Mouse (Mus musculus): ENCODE measurements around the gene Rps6kb1. TPM values are rescaled to one million over a fixed set of nuclear protein-coding genes. Genes with fewer than 3 reads are reported as not detected.
"Not testable (repeated sequence)": the region's sequence is repeated elsewhere in the genome, so short reads cannot be mapped to it uniquely, and the experiment has no call there.

Gene Rps6kb1
- total RNA-seq, 2 experiments from 2014 or later, result 46.2 to 49.6 TPM

DNA sequence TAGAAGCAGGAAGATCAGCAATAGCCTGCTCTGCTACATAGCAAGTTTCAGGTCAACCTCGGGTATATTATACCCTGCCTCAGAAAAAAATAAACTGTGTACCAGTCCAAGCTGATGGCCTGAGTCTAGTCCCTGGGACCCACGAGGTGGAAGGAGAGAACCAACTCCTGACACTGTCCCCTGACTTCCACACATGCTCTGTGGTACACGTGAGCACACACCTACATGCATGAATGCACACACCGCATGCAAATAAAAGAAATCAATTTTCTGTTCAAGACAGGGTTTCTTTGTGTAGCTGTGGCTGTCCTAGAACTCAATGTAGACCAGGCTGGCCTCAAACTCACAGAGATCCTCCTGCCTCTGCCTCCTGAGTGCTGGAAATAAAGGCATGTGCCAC is 13.7 kb upstream of the Rps6kb1 start:
- intact Hi-C loops (cut with DNase I), result no loop called here
- DNase-seq (ENCODE audit: extremely low spot score in 1 of 2, low spot score in 2 of 2), result no peak

- intact Hi-C loops (cut with DNase I), result no loop called here
- DNase-seq (ENCODE audit: extremely low spot score in 1 of 2, low spot score in 2 of 2), result no peak
These were observed 8.9 kb upstream of the Rps6kb1 start for GRCm38 (mm10) chr11:86553525-86553924.

DNA sequence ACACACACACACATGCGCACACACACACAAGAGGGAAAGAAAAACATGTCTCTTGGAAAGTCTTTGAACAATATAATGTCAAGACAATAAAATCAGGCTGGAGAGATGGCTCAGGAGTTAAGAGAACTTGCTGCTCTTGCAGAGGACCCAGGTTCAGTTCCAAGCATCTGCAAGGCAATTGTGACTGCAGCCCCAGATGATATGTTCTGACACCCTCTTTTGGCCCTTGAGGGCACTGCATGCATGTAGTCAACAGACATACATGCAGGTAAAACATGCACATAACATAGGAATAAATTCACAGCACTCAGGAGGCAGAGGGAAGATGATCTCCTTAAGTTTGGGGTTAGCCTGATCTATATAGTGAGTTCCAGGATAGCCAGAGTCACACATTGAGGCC is 2.8 kb upstream of the Rps6kb1 start:
- DNase-seq (ENCODE audit: extremely low spot score in 1 of 2, low spot score in 2 of 2), result no peak
- intact Hi-C loops (cut with DNase I), result no loop called here

DNA sequence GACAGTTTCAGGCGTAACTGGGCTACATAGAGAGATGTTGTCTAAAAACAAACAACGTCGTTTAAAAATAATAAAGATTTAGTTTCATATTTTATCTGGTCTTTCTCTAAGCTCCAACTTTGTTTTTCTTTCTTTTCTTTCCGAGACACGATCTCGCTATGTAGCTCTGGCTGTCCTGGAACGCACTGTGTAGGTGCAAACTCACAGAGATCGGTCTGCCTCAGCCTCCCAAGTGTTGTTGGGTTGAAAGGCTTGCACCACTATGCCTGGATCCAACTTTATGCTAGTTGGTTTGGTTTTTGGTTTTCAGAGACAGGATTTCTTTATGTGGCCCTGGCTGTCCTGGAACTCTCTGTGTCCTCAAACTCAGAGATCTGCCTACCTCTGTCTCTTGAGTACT is 951 bp upstream of the Rps6kb1 start:
- intact Hi-C loops (cut with DNase I), result no loop called here
- DNase-seq (ENCODE audit: extremely low spot score in 1 of 2, low spot score in 2 of 2), result no peak

GRCm38 (mm10) chr11:86543960-86544638 is 506 bp downstream of the Rps6kb1 start:
- intact Hi-C loops (cut with DNase I), result no loop called here
- peak in 1 of 2 experiments; percentile 65 for DNase-seq (ENCODE audit: extremely low spot score in 1 of 2, low spot score in 2 of 2)

GRCm38 (mm10) chr11:86542851-86543250 is 1.8 kb downstream of the Rps6kb1 start:
- no peak for DNase-seq (ENCODE audit: extremely low spot score in 1 of 2, low spot score in 2 of 2)
- intact Hi-C loops (cut with DNase I), result no loop called here

DNA sequence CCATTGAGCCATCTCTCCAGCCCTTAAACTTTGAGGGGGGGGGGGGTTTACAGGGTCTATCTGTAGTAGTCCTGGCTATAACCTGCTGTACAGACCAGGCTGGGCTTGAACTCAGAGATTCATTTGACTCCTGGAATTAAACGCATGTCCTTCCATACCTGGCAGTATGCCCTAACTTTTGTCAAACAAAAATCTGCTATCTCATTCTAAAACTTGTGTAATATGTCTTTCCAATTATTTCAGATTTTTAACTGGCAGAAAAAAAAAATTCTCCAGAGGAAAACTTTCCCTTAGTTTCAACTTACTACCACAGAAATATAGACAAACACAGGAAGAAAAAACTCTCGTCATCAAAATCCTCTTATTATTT is 4.1 kb downstream of the Rps6kb1 start:
- intact Hi-C loops (cut with DNase I), result no loop called here
- DNase-seq (ENCODE audit: extremely low spot score in 1 of 2, low spot score in 2 of 2), result no peak

- intact Hi-C loops (cut with DNase I), result no loop called here
- DNase-seq (ENCODE audit: extremely low spot score in 1 of 2, low spot score in 2 of 2), result no peak
These were observed 4.7 kb downstream of the Rps6kb1 start for GRCm38 (mm10) chr11:86539716-86540475.

DNA sequence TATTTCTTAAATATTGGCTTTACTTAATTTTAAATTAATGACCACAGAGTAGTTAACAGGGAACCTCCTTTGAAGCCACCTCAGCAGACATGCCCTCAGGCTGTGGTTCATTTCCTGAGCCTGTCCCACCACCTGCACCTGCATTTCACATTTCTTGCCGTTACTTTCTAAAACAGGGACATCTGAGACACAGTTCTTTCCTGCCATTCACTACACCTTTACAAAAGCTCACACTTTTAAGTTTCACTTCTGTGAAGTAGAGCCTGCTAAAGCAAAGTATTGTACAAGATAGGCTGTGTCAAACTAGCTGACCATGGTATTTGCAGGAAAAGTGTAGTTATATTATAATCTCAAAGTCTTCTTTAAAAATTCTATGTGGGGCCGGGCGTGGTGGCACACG is 5.8 kb downstream of the Rps6kb1 start:
- intact Hi-C loops (cut with DNase I), result no loop called here
- no peak for DNase-seq (ENCODE audit: extremely low spot score in 1 of 2, low spot score in 2 of 2)

DNA sequence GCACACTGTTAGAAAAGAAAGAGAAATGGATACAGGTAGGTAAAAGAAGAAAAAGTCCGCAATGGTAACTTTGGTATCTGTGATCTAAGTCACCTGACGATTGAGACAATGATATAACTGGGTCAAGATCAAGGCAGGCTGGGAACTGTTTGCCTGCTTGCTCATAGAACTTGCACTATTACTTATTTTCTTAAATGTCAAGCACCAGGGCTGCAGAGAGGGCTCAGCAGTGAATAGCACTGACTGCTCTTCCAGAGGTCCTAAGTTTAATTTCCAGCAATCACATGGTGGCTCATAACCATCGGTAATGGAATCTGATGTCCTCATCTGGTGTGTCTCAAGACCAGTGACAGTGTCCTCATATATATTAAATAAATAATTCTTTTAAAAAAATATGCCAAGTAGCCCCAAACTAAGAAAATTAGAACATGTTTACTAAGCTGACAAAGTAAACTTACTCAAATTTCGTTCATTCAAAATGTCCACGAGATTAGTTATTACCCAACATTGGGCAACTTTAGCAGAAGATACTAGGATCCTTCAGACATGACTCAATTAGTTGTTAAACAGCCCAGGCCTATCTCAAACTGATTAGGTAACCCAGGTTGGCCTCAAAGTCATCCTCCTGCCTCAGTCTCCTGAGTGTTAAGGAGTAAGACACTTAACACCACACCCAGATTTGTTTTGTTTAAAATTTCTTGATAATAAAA is 10.2 kb downstream of the Rps6kb1 start:
- intact Hi-C loops (cut with DNase I), result no loop called here
- no peak for DNase-seq (ENCODE audit: extremely low spot score in 1 of 2, low spot score in 2 of 2)

DNA sequence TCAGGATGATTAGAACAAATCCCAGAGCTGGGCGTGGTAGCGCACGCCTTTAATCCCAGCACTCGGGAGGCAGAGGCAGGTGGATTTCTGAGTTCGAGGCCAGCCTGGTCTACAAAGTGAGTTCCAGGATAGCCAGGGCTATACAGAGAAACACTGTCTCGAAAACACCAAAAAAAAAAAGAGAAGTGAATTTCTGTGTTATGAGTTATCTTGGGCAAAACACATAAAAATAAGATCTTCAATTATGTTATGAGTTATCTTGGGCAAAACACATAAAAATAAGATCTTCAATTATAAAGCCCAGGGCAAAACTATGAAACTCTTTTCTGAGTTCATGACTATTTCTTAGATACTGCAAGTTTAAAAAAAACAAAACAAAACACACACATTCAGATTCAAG is 11.3 kb downstream of the Rps6kb1 start:
- DNase-seq (ENCODE audit: extremely low spot score in 1 of 2, low spot score in 2 of 2); intact Hi-C loops (cut with DNase I): not testable (repeated sequence)

DNA sequence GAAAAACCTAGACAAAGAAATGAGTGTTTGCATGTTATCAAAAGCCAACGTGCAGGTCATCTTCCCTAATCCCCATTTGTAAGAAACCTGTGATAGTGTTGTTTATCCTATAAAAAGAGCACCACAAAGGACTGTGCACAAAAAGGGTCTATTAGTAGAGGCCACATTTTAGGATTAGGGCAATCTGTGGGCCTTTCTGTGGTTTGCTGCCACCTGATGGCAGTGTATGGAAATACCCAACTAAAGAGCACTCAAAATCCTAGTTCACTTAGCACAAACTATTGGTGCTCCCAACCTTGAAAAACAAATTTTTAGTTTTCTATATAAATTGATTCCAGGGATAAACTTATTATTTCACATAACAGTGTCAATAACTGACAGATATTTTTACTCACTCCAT is 11.8 kb downstream of the Rps6kb1 start:
- no peak for DNase-seq (ENCODE audit: extremely low spot score in 1 of 2, low spot score in 2 of 2)
- intact Hi-C loops (cut with DNase I), result no loop called here

GRCm38 (mm10) chr11:86527528-86527927 is 17.1 kb downstream of the Rps6kb1 start:
- intact Hi-C loops (cut with DNase I), result no loop called here
- DNase-seq (ENCODE audit: extremely low spot score in 1 of 2, low spot score in 2 of 2), result no peak

DNA sequence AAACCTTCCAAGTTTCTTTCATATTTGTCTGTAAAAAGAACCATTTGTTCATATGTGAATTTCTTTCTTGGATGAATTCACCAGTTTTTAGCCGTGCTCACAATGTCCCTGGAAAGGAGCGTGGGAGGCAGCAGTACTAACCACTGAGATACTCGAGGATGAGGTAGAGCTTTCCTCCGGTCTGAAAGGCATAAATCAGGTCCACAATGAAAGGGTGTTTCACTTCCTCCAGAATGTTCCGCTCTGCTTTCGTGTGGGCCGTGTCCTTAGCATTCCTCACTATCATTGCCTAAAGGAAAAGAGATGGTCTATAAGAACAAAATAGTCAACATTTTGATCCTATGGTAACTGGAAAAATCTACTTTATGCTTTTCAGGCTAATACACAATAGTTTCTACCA is 24.9 kb downstream of the Rps6kb1 start:
- intact Hi-C loops (cut with DNase I), result no loop called here
- DNase-seq (ENCODE audit: extremely low spot score in 1 of 2, low spot score in 2 of 2), result no peak

- intact Hi-C loops (cut with DNase I), result no loop called here
These were observed 27.4 kb downstream of the Rps6kb1 start for GRCm38 (mm10) chr11:86517229-86517628.

GRCm38 (mm10) chr11:86516620-86517019 is 28.0 kb downstream of the Rps6kb1 start:
- intact Hi-C loops (cut with DNase I), result no loop called here
- no peak for DNase-seq (ENCODE audit: extremely low spot score in 1 of 2, low spot score in 2 of 2)

More at GRCm38 (mm10) chr11:86517229-86517628, 27.4 kb downstream of the Rps6kb1 start:
- DNase-seq (ENCODE audit: extremely low spot score in 1 of 2, low spot score in 2 of 2), result no peak

GRCm38 (mm10) chr11:86507991-86508390 is 36.6 kb downstream of the Rps6kb1 start:
- DNase-seq (ENCODE audit: extremely low spot score in 1 of 2, low spot score in 2 of 2), result no peak
- intact Hi-C loops (cut with DNase I), result no loop called here

GRCm38 (mm10) chr11:86507334-86507733 is 37.3 kb downstream of the Rps6kb1 start:
- intact Hi-C loops (cut with DNase I), result no loop called here
- no peak for DNase-seq (ENCODE audit: extremely low spot score in 1 of 2, low spot score in 2 of 2)

DNA sequence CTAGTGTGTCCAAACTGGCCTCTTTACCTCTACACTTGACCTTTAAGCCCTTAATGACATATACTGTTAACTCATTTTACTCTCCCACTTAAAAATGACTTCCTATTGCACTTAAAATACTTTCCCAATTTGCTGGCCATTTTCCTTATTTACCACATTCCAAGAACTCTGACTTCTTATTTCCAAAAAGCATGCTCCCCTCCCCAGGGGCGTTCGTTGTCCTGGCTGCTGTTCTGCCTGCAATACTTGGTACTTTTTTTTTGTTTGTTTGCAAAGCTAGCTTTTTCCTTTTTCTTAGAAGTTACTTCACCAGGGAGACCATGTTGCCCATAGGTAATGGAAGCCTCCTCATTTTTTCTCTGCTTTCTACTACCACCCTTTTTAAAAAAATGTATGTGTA is 41.5 kb downstream of the Rps6kb1 start:
- DNase-seq (ENCODE audit: extremely low spot score in 1 of 2, low spot score in 2 of 2), result no peak
- intact Hi-C loops (cut with DNase I), result no loop called here

DNA sequence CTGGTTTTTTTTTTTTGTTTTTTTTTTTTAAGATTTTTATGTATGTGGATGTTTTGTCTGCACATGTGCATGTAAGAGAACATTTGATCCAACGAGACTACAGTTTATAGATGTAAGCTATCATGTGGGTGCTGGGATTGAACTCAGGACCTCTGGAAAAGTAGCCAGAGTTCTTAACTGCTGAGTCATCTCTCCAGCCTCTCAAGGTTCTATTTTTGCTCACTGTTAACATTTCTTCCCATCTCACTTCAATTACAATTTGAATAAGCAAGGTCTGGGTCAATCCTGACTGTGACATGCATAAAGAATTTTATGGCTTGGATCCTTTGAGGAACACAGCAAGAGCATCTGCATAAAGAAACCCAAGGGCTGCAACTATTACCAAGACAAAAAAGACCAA is 43.8 kb downstream of the Rps6kb1 start:
- intact Hi-C loops (cut with DNase I), result no loop called here
- no peak for DNase-seq (ENCODE audit: extremely low spot score in 1 of 2, low spot score in 2 of 2)

Measured in left cerebral cortex, postnatal 10 days (tissue).